ENCODE assay signal across 9 mouse cellular contexts in the genomic region with DNA sequence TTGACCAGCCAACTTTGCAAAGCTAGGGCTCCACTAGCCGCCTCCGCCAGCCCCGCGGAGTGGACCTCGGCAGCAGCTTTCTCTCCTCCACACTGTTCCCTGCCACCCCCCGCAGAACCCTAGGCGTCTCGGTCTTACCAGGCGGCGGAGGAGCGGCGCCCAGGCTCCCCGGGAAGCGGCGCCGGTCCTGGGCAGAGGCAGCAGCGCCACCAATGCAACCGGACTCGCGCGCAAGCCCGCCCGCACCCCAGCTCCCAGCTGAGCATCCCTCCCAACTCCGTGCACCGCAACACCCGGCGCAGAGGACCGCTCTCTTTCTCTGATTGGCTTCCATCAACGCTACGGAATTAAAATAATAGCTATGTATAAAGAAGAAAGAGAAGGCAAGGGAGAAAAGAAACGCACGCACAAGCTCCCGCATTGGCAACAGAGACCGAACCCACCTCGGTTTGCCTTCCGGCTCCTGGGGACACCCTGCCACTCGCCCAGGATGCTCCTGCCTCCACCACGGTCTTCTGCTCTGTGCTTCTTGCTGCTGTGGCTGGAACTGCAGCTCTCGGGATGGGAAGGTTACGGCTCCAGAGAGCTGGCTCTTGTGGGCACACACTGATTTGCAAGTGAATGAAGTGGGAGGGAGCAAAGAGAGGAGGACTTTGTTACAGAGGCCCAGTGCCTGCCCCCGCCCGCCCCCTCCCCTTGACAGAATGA. TPM values are rescaled to one million over a fixed set of nuclear protein-coding genes. Genes with fewer than 3 reads are reported as not detected.
DNase-seq lines count a peak whose midpoint lies in the region; ATAC-seq and TF ChIP-seq lines count a peak whose summit lies in the region.
"Had no signal": no experiment of that assay in that cellular context is flagged by ENCODE, and none has a peak within 500 bp of the region (broad histone marks: within the 10 kb centered on the region; RNA-seq: fewer than 3 reads in every experiment).

Cdh6 (minus strand) TSS at position 605 of the 708 bp plus-strand sequence.

- H3K27ac ChIP-seq in lung, embryonic 14.5 days (ENCODE audit: low read depth): 0 out of 2 replicates have a peak within 1 kb of the TSS, but pooled peaks have one; percentile 18
- H3K27ac ChIP-seq in kidney, embryonic 15.5 days: peak within 1 kb of the TSS; percentile 84
- H3K27ac ChIP-seq in limb, embryonic 13.5 days: peak within 1 kb of the TSS; percentile 66

- H3K4me3 ChIP-seq in lung, embryonic 14.5 days (ENCODE audit: low read depth, low read length): peak within 1 kb of the TSS; percentile 51
- H3K4me3 ChIP-seq in kidney, embryonic 15.5 days (replicated peaks): peak within 1 kb of the TSS; percentile 59
- peak within 1 kb of the TSS; percentile 58 for H3K4me3 ChIP-seq in limb, embryonic 13.5 days

- under 1% methylated on average over 42 of the region's 42 CpGs for WGBS in lung, embryonic 14.5 days
- WGBS in kidney, embryonic 15.5 days: under 1% methylated on average over 42 of the region's 42 CpGs
- WGBS in limb, embryonic 13.5 days: under 1% methylated on average over 41 of the region's 42 CpGs

- no peaks in the 10 kb centered on the region for H3K9me3 ChIP-seq in lung, embryonic 14.5 days (ENCODE audit: low read depth, low read length)
- H3K9me3 ChIP-seq in kidney, embryonic 15.5 days (replicated peaks): no peaks in the 10 kb centered on the region
- no peaks in the 10 kb centered on the region for H3K9me3 ChIP-seq in limb, embryonic 13.5 days
- H3K9me3 ChIP-seq: G1E had no signal

- peaks cover 11% of the 10 kb centered on the region for H3K27me3 ChIP-seq in lung, embryonic 14.5 days (ENCODE audit: insufficient read depth, low read length)
- H3K27me3 ChIP-seq in kidney, embryonic 15.5 days: peaks cover 22% of the 10 kb centered on the region
- peaks cover 27% of the 10 kb centered on the region for H3K27me3 ChIP-seq in limb, embryonic 13.5 days

- H3K9ac ChIP-seq in lung, embryonic 14.5 days: peak within 1 kb of the TSS; percentile 57
- H3K9ac ChIP-seq in kidney, embryonic 15.5 days: peak within 1 kb of the TSS; percentile 57
- H3K9ac ChIP-seq in limb, embryonic 13.5 days: peak within 1 kb of the TSS; percentile 74

- no peaks in the 10 kb centered on the region for H3K36me3 ChIP-seq in lung, embryonic 14.5 days (ENCODE audit: insufficient read depth)
- H3K36me3 ChIP-seq in kidney, embryonic 15.5 days: no peaks in the 10 kb centered on the region
- no peaks in the 10 kb centered on the region for H3K36me3 ChIP-seq in limb, embryonic 13.5 days
- H3K36me3 ChIP-seq: G1E had no signal

- ATAC-seq in lung, embryonic 14.5 days (ENCODE audit: insufficient read depth): peak; percentile 88
- 0 out of 2 replicates have a peak, but pooled peaks have one; percentile 27 for ATAC-seq in granulocyte monocyte progenitor cell, adult 5-6 weeks (replicated peaks; ENCODE audit: poor library complexity, severe bottlenecking)
- peak; percentile 93 for ATAC-seq in kidney, embryonic 15.5 days (replicated peaks; ENCODE audit: low FRiP score)
- peak; percentile 79 for ATAC-seq in limb, embryonic 13.5 days (ENCODE audit: low FRiP score, low read depth)

- H3K4me1 ChIP-seq in lung, embryonic 14.5 days (ENCODE audit: insufficient read depth): no peaks in the 10 kb centered on the region
- H3K4me1 ChIP-seq in kidney, embryonic 15.5 days: peaks cover 33% of the 10 kb centered on the region
- H3K4me1 ChIP-seq in limb, embryonic 13.5 days: peaks cover 19% of the 10 kb centered on the region

- H3K4me2 ChIP-seq in lung, embryonic 14.5 days: peak within 1 kb of the TSS; percentile 95
- peak within 1 kb of the TSS; percentile 77 for H3K4me2 ChIP-seq in kidney, embryonic 15.5 days
- peak within 1 kb of the TSS; percentile 90 for H3K4me2 ChIP-seq in limb, embryonic 13.5 days (replicated peaks)

- peak; percentile 66 for DNase-seq in lung, embryonic 14.5 days
- DNase-seq in lung, postnatal 25 days (ENCODE audit: low spot score): no peak
- DNase-seq in cerebellum, postnatal 36 days: peak; percentile 42 to 46
- DNase-seq in neural tube, embryonic 10.5 days (ENCODE audit: extremely low spot score, low spot score): peak; percentile 79
- DNase-seq in spleen, postnatal 10 days (ENCODE audit: low spot score in 2 of 2): no peak

- TF ChIP-seq CTCF in lung, embryonic 14.5 days (IDR thresholded peaks at IDR 0.05; ENCODE audit: low read depth): peak; percentile 32; the same call in 1 of the 2 replicates

RNA-seq across cellular contexts. Expression of gene Cdh6, which starts in this region (rescaled TPM):
- polyA plus RNA-seq in lung, embryonic 14.5 days (2014; fragmentation: Nextera tagmentation; extraction: Ambion mirVana): 2.4 and 2.6 TPM in 2 replicates
- total RNA-seq in granulocyte monocyte progenitor cell, adult 5-6 weeks (2014; fragmentation: Nextera tagmentation): not detected in 2 replicates
- not detected in 2 replicates for total RNA-seq in granulocyte monocyte progenitor cell, adult 5-6 weeks (2017)
- 31.2 and 32.2 TPM in 2 replicates for polyA plus RNA-seq in kidney, embryonic 15.5 days (2015; fragmentation: Nextera tagmentation; extraction: Ambion mirVana)
- polyA plus RNA-seq in limb, embryonic 13.5 days (2015; fragmentation: Nextera tagmentation; extraction: Ambion mirVana): 13.3 and 14.3 TPM in 2 replicates
- polyA plus RNA-seq: G1E had no signal

Comparison
In these comparisons a context has a peak if more than half of its experiments do, and no peak if none do; other contexts are left out.
1. DNase-seq: peak in lung, embryonic 14.5 days (single experiment), cerebellum, postnatal 36 days (2 of 2) and neural tube, embryonic 10.5 days (single experiment); none in lung, postnatal 25 days (single experiment) and spleen, postnatal 10 days (0 of 2).
2. Peak in ATAC-seq in granulocyte monocyte progenitor cell, adult 5-6 weeks; RNA of the gene not detected or under 1 TPM.
3. ATAC-seq: peak in every context shown above with its lines; median percentile 93 in kidney, embryonic 15.5 days; 88 in lung, embryonic 14.5 days; 79 in limb, embryonic 13.5 days; 27 in granulocyte monocyte progenitor cell, adult 5-6 weeks.
4. H3K27ac ChIP-seq: peak in every context shown above with its lines; median percentile 84 in kidney, embryonic 15.5 days; 66 in limb, embryonic 13.5 days; 18 in lung, embryonic 14.5 days.
5. Peak in every context shown above with its lines, with median percentiles within 50 percentile points of each other: H3K4me2 ChIP-seq, H3K4me3 ChIP-seq and H3K9ac ChIP-seq.